Mouse (Mus musculus): ENCODE measurements at regions not wholly inside any gene's neighbourhood (a gene's known extent, or its start where the extent isn't known, plus 50 kb on each side); places are given as distances from the start of the nearest gene placed in this dataset.

- no peak for DNase-seq
Measured at GRCm38 (mm10) chr6:94898881-94899280, 198.9 kb upstream of the Lrig1 start.

- DNase-seq: no peak
Measured at GRCm38 (mm10) chr6:94890165-94890564, 190.2 kb upstream of the Lrig1 start.

- no peak for DNase-seq
Measured at GRCm38 (mm10) chr6:94889271-94889670, 189.3 kb upstream of the Lrig1 start.

GRCm38 (mm10) chr6:94881139-94881538 is 181.2 kb upstream of the Lrig1 start:
- no peak for DNase-seq

GRCm38 (mm10) chr6:94875841-94876240 is 175.9 kb upstream of the Lrig1 start:
- no peak for DNase-seq

GRCm38 (mm10) chr6:94875065-94875464 is 175.1 kb upstream of the Lrig1 start:
- no peak for DNase-seq

- DNase-seq: no peak
Measured at GRCm38 (mm10) chr6:94874415-94874814, 174.5 kb upstream of the Lrig1 start.

- DNase-seq: no peak
Measured at GRCm38 (mm10) chr6:94867952-94868351, 168.0 kb upstream of the Lrig1 start.

- DNase-seq: peak; percentile 16
Measured at GRCm38 (mm10) chr6:94865498-94865897, 165.5 kb upstream of the Lrig1 start.

- DNase-seq: no peak
Measured at GRCm38 (mm10) chr6:94858121-94858621, 158.2 kb upstream of the Lrig1 start.

GRCm38 (mm10) chr6:94850121-94850520 is 150.2 kb upstream of the Lrig1 start:
- no peak for DNase-seq

GRCm38 (mm10) chr6:94849533-94849932 is 149.6 kb upstream of the Lrig1 start:
- DNase-seq: no peak

- DNase-seq: no peak
Measured at GRCm38 (mm10) chr6:94848437-94848836, 148.5 kb upstream of the Lrig1 start.

GRCm38 (mm10) chr6:94845821-94846220 is 145.9 kb upstream of the Lrig1 start:
- DNase-seq: peak; percentile 11

- no peak for DNase-seq
Measured at GRCm38 (mm10) chr6:94842856-94843255, 142.9 kb upstream of the Lrig1 start.

GRCm38 (mm10) chr6:94841881-94842280 is 141.9 kb upstream of the Lrig1 start:
- no peak for DNase-seq

GRCm38 (mm10) chr6:94835742-94836141 is 135.8 kb upstream of the Lrig1 start:
- no peak for DNase-seq

- no peak for DNase-seq
Measured at GRCm38 (mm10) chr6:94834551-94834950, 134.6 kb upstream of the Lrig1 start.

- DNase-seq: no peak
Measured at GRCm38 (mm10) chr6:94830801-94831200, 130.8 kb upstream of the Lrig1 start.

- DNase-seq: no peak
Measured at GRCm38 (mm10) chr6:94829246-94829645, 129.3 kb upstream of the Lrig1 start.

GRCm38 (mm10) chr6:94826656-94827055 is 126.7 kb upstream of the Lrig1 start:
- DNase-seq: no peak

- no peak for DNase-seq
Measured at GRCm38 (mm10) chr6:94818220-94818619, 118.3 kb upstream of the Lrig1 start.

GRCm38 (mm10) chr6:94816161-94816560 is 116.2 kb upstream of the Lrig1 start:
- no peak for DNase-seq

GRCm38 (mm10) chr6:94814711-94815110 is 114.8 kb upstream of the Lrig1 start:
- DNase-seq: no peak

GRCm38 (mm10) chr6:94813481-94814148 is 113.7 kb upstream of the Lrig1 start:
- no peak for DNase-seq

Measured in heart, postnatal 4 days (tissue).